Mouse (Mus musculus) brain, embryonic 14.5 days (tissue): ENCODE measurements around the gene Ubl4b.

Experiments
- CTCF ChIP-seq: fragments of 200-500 bp; IDR thresholded peaks from 2 replicates; pipeline ENCODE4 v1.5.1; 2012; ENCODE audit warnings: inconsistent platforms, mild to moderate bottlenecking, moderate library complexity, borderline replicate concordance; ENCODE audit not compliant: insufficient read depth, insufficient read length; ENCODE audit errors: extremely low read depth
- POLR2A ChIP-seq: fragments of 200-500 bp; IDR thresholded peaks from 2 replicates; pipeline ENCODE4 v1.6.1; 2012; ENCODE audit warnings: mild to moderate bottlenecking, inconsistent platforms, borderline replicate concordance; ENCODE audit not compliant: poor library complexity, insufficient read depth, insufficient read length, severe bottlenecking; ENCODE audit errors: extremely low read depth

- TF ChIP-seq CTCF = 0 out of 2 replicates have a peak, but pooled peaks have one; percentile 1
- no peak for TF ChIP-seq POLR2A
Measured at GRCm38 (mm10) chr3:107516776-107517630, 37.9 kb downstream of the Ubl4b start.
